In genomic region chr2:29515831-29516447, GRCm38 (mm10) we compare ENCODE assay signal across 11 mouse cellular contexts.
DNase-seq lines count a peak whose midpoint lies in the region; ATAC-seq and TF ChIP-seq lines count a peak whose summit lies in the region.
"Had no signal": no experiment of that assay in that cellular context is flagged by ENCODE, and none has a peak within 500 bp of the region (broad histone marks: within the 10 kb centered on the region; RNA-seq: fewer than 3 reads in every experiment).

No protein-coding gene starts in this region.

- peaks cover 64% of the 10 kb centered on the region for H3K4me1 ChIP-seq in forebrain, embryonic 14.5 days (ENCODE audit: control insufficient read depth, insufficient read depth, low read length)
- peaks cover 47% of the 10 kb centered on the region for H3K4me1 ChIP-seq in hindbrain, embryonic 12.5 days
- H3K4me1 ChIP-seq in lung, postnatal 0 days (ENCODE audit: insufficient read depth, low read depth, low read length): no peaks in the 10 kb centered on the region

- peak overlapping the region; percentile 69; the same call in 1 of the 2 replicates for H3K27ac ChIP-seq in forebrain, embryonic 14.5 days (ENCODE audit: low read depth, low read length)
- no peak overlapping the region; the same call in 1 of the 2 replicates for H3K27ac ChIP-seq in hindbrain, embryonic 12.5 days
- H3K27ac ChIP-seq in lung, postnatal 0 days (ENCODE audit: low read length): no peak overlapping the region
- H3K27ac ChIP-seq: liver, embryonic 13.5 days; neural tube, embryonic 15.5 days had no signal

- ATAC-seq in forebrain, embryonic 14.5 days: peak; percentile 35; the same call in 1 of the 2 replicates
- ATAC-seq in hindbrain, embryonic 12.5 days (ENCODE audit: low FRiP score): peak; percentile 21; the same call in 1 of the 2 replicates
- ATAC-seq in lung, postnatal 0 days: no peak
- ATAC-seq: Patski had no signal

- H3K4me3 ChIP-seq in forebrain, embryonic 14.5 days (ENCODE audit: low read depth, low read length): no peak overlapping the region
- H3K4me3 ChIP-seq in hindbrain, embryonic 12.5 days: no peak overlapping the region
- no peak overlapping the region for H3K4me3 ChIP-seq in lung, postnatal 0 days (ENCODE audit: low read depth, low read length)
- H3K4me3 ChIP-seq: liver, embryonic 13.5 days; neural tube, embryonic 15.5 days had no signal

- DNase-seq in NIH3T3 (ENCODE audit: low read depth): peak; percentile 19
- peak; percentile 36 to 40 for DNase-seq in adrenal gland, postnatal 36 days
- peak; percentile 64 for DNase-seq in forebrain, embryonic 14.5 days (ENCODE audit: low spot score)
- no peak for DNase-seq in lung, postnatal 10 days
- no peak for DNase-seq in spleen, postnatal 4 days (ENCODE audit: low spot score in 2 of 2)
- no peak for DNase-seq in lung, postnatal 0 days (ENCODE audit: low spot score)
- DNase-seq in frontal cortex, adult 2 months (ENCODE audit: extremely low spot score in 1 of 2, low spot score in 1 of 2): no peak
- DNase-seq: liver, embryonic 13.5 days had no signal

- 71% methylated on average over 4 of the region's 4 CpGs for whole genome bisulfite sequencing in forebrain, embryonic 14.5 days
- 82% methylated on average over 4 of the region's 4 CpGs for WGBS in hindbrain, embryonic 12.5 days
- WGBS in lung, postnatal 0 days: 87% methylated on average over 4 of the region's 4 CpGs

- no peaks in the 10 kb centered on the region for H3K27me3 ChIP-seq in forebrain, embryonic 14.5 days (replicated peaks; ENCODE audit: control insufficient read depth, insufficient read depth, low read length)
- peaks cover 3% of the 10 kb centered on the region; the same call in 1 of the 2 replicates for H3K27me3 ChIP-seq in hindbrain, embryonic 12.5 days
- no peaks in the 10 kb centered on the region for H3K27me3 ChIP-seq in lung, postnatal 0 days (replicated peaks; ENCODE audit: insufficient read depth, low read length)
- H3K27me3 ChIP-seq: liver, embryonic 13.5 days; neural tube, embryonic 15.5 days; Patski had no signal

- TF ChIP-seq CTCF in lung, postnatal 0 days (IDR thresholded peaks at IDR 0.05): no peak

- H3K4me2 ChIP-seq in forebrain, embryonic 14.5 days (ENCODE audit: low read length): no peak overlapping the region
- no peak overlapping the region for H3K4me2 ChIP-seq in hindbrain, embryonic 12.5 days (replicated peaks)
- no peak overlapping the region for H3K4me2 ChIP-seq in lung, postnatal 0 days (replicated peaks; ENCODE audit: low read depth, low read length)
- H3K4me2 ChIP-seq: liver, embryonic 13.5 days; neural tube, embryonic 15.5 days had no signal

- no peak overlapping the region for H3K9ac ChIP-seq in forebrain, embryonic 14.5 days (ENCODE audit: low read length)
- no peak overlapping the region for H3K9ac ChIP-seq in hindbrain, embryonic 12.5 days
- no peak overlapping the region for H3K9ac ChIP-seq in lung, postnatal 0 days (replicated peaks; ENCODE audit: low read depth)
- H3K9ac ChIP-seq: liver, embryonic 13.5 days; neural tube, embryonic 15.5 days had no signal

- no peaks in the 10 kb centered on the region for H3K36me3 ChIP-seq in forebrain, embryonic 14.5 days (ENCODE audit: control insufficient read depth, insufficient read depth, low read length)
- H3K36me3 ChIP-seq in hindbrain, embryonic 12.5 days: no peaks in the 10 kb centered on the region
- H3K36me3 ChIP-seq in lung, postnatal 0 days (ENCODE audit: insufficient read depth, low read length): no peaks in the 10 kb centered on the region
- H3K36me3 ChIP-seq: liver, embryonic 13.5 days; neural tube, embryonic 15.5 days had no signal

- no peaks in the 10 kb centered on the region for H3K9me3 ChIP-seq in forebrain, embryonic 14.5 days (replicated peaks; ENCODE audit: control insufficient read depth, low read length)
- no peaks in the 10 kb centered on the region for H3K9me3 ChIP-seq in hindbrain, embryonic 12.5 days (replicated peaks)
- H3K9me3 ChIP-seq in lung, postnatal 0 days (ENCODE audit: low read length): no peaks in the 10 kb centered on the region
- H3K9me3 ChIP-seq: liver, embryonic 13.5 days; neural tube, embryonic 15.5 days had no signal

- no peak for TF ChIP-seq EP300 in lung, postnatal 0 days (IDR thresholded peaks at IDR 0.05)

Comparison
In these comparisons a context has a peak if more than half of its experiments do, and no peak if none do; other contexts are left out.
1. DNase-seq: peak in NIH3T3 (single experiment), adrenal gland, postnatal 36 days (2 of 2) and forebrain, embryonic 14.5 days (single experiment); none in lung, postnatal 10 days (single experiment), spleen, postnatal 4 days (0 of 2), lung, postnatal 0 days (single experiment) and frontal cortex, adult 2 months (0 of 2).